Mouse (Mus musculus) forebrain, embryonic 16.5 days (tissue): ENCODE measurements around the gene Olfm2. TPM values are rescaled to one million over a fixed set of nuclear protein-coding genes. Genes with fewer than 3 reads are reported as not detected.
"Not testable (repeated sequence)": the region's sequence is repeated elsewhere in the genome, so short reads cannot be mapped to it uniquely, and the experiment has no call there.

Experiments used
- ATAC-seq: fragments of 200-750 bp; cut with Nextera tagmentation; 2 replicates; pipeline ENCODE4 v1.8.0; 2017; ENCODE audit warnings: mild to moderate bottlenecking, moderate library complexity
- H3K27ac ChIP-seq: fragments of 300-500 bp; sonication (generic); 2 replicates; pipeline ENCODE4 v1.5.1; 2014; ENCODE audit warnings: low read length, control low read depth
- H3K27me3 ChIP-seq: fragments of 300-500 bp; sonication (generic); replicated peaks from 2 replicates; pipeline ENCODE4 v1.6.1; 2014; ENCODE audit warnings: low read length; ENCODE audit not compliant: control insufficient read depth, insufficient read depth
- H3K36me3 ChIP-seq: fragments of 300-500 bp; sonication (generic); 2 replicates; pipeline ENCODE4 v1.6.1; 2014; ENCODE audit not compliant: control insufficient read depth, insufficient read depth
- H3K4me1 ChIP-seq: fragments of 300-500 bp; sonication (generic); replicated peaks from 2 replicates; pipeline ENCODE4 v1.6.1; 2014; ENCODE audit warnings: low read length; ENCODE audit not compliant: control insufficient read depth, insufficient read depth
- H3K4me2 ChIP-seq: fragments of 300-500 bp; sonication (generic); 2 replicates; pipeline ENCODE4 v1.6.1; 2014; ENCODE audit warnings: mild to moderate bottlenecking, low read length, control low read depth
- H3K4me3 ChIP-seq: fragments of 300-500 bp; sonication (generic); replicated peaks from 2 replicates; pipeline ENCODE4 v1.5.1; 2014; ENCODE audit warnings: mild to moderate bottlenecking, low read length, control low read depth
- H3K9ac ChIP-seq: fragments of 300-500 bp; sonication (generic); replicated peaks from 2 replicates; pipeline ENCODE4 v1.6.1; 2014; ENCODE audit warnings: low read depth, low read length, control low read depth
- H3K9me3 ChIP-seq: fragments of 300-500 bp; sonication (generic); 2 replicates; pipeline ENCODE4 v1.6.1; 2016; ENCODE audit warnings: low read length; ENCODE audit not compliant: control insufficient read depth
- WGBS: fragments of 180-500 bp; shearing (Covaris S2); extraction: QIAGEN DNeasy Blood & Tissue Kit; methylation state at CpG from one replicate; pipeline ENCODE4 v1.1.7; 2014; 5-methylcytosine and 5-hydroxymethylcytosine counted together
- polyA plus RNA-seq: library from polyadenylated mRNA; unstranded; fragments of >200 nt; fragmentation: Nextera tagmentation; extraction: Ambion mirVana; gene quantifications from 2 replicates; pipeline ENCODE4 v1.2.1, GENCODE M21; 2015

The Olfm2 gene
- polyA plus RNA-seq, 1 experiment from 2014 or later: 173 TPM

DNA sequence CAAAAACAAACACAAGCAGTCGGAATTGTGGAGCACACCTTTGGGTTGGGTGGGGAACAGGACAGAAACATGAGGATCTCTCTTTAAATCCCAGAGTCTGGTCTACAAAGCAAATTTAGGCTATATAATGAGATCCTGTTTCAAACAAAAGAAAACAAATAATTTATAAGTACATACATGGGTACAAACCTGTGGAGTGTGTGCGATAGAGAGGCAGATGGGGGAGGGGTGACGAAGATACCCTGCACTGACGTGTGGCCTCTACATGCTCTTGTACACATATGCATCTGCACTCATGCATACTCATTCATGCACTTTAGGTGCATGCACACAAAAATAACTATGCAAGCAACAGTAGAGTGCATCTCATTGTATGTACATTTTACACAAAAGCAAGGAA, 106.7 kb downstream of the Olfm2 start:
- Histone ChIP-seq H3K9me3 (no peaks in the 10 kb centered on the region), H3K27ac (no peak overlapping the region), H3K4me2 (no peak overlapping the region), H3K9ac (no peak overlapping the region), H3K36me3 (peaks cover 9% of the 10 kb centered on the region; the same call in 1 of the 2 replicates), H3K27me3 (no peaks in the 10 kb centered on the region), H3K4me3 (no peak overlapping the region), H3K4me1 (peaks cover 25% of the 10 kb centered on the region)
- 97% methylated on average over 4 of the region's 4 CpGs for WGBS
- no peak for ATAC-seq

DNA sequence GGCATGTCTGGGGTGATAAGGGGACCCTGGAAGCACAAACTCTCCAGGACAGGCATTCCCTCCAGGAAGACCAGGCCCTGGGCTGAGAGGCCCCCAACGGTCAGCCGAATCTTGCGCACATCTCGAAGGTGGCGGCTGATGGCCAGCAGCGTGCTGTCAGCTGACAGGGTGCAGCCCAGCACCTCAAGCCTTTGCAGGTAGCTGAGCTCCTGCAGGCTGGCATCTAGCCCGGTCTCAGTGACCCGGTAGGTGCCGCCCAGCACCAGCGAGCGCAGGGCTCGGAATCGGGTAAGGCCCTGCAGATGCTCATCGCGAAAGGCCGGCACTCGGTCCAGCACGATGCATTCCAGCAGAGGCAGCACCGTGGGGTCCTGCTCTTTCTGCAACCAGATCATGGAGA, 107.6 kb downstream of the Olfm2 start:
- WGBS: 95% methylated on average over 19 of the region's 19 CpGs
- Histone ChIP-seq H3K9me3 (no peaks in the 10 kb centered on the region), H3K9ac (no peak overlapping the region), H3K27me3 (no peaks in the 10 kb centered on the region), H3K4me3 (no peak overlapping the region), H3K4me1 (peaks cover 21% of the 10 kb centered on the region), H3K27ac (no peak overlapping the region), H3K4me2 (no peak overlapping the region), H3K36me3 (peaks cover 9% of the 10 kb centered on the region; the same call in 1 of the 2 replicates)
- no peak for ATAC-seq

GRCm38 (mm10) chr9:20636790-20637189, 109.4 kb downstream of the Olfm2 start:
- Histone ChIP-seq H3K9ac (no peak overlapping the region), H3K27ac (no peak overlapping the region), H3K4me1 (peaks cover 17% of the 10 kb centered on the region), H3K36me3 (peaks cover 9% of the 10 kb centered on the region; the same call in 1 of the 2 replicates), H3K4me3 (no peak overlapping the region), H3K4me2 (no peak overlapping the region), H3K9me3 (no peaks in the 10 kb centered on the region), H3K27me3 (no peaks in the 10 kb centered on the region)
- WGBS: 87% methylated on average over 2 of the region's 2 CpGs
- ATAC-seq: no peak

- H3K4me2 ChIP-seq: no peak overlapping the region
- peaks cover 9% of the 10 kb centered on the region; the same call in 1 of the 2 replicates for H3K36me3 ChIP-seq
- H3K9me3 ChIP-seq: no peaks in the 10 kb centered on the region
- no peak overlapping the region for H3K9ac ChIP-seq
- peaks cover 11% of the 10 kb centered on the region for H3K4me1 ChIP-seq
- WGBS: 74% methylated on average over 3 of the region's 3 CpGs
- no peak overlapping the region for H3K27ac ChIP-seq
- H3K4me3 ChIP-seq: no peak overlapping the region
- H3K27me3 ChIP-seq: no peaks in the 10 kb centered on the region
- no peak; the same call in 1 of the 2 replicates for ATAC-seq
These were observed 109.9 kb downstream of the Olfm2 start for GRCm38 (mm10) chr9:20636256-20636655.

DNA sequence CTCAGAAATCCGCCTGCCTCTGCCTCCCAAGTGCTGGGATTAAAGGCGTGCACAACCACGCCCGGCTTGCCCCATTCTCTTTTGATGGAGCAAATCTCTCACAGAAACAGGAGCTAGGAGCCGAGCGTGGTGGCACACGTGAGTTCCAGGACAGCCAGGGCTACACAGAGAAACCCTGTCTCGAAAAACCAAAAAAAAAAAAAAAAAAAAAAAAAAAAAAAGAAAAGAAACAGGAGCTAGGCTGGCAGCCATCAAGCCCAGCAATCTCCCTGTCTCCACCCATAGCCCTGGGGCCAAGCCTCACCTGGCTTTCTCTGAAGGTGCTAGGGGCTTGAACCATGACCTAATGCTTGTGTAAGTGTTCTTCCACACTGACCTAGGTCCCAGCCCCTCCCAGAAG, 110.5 kb downstream of the Olfm2 start:
- H3K4me2 ChIP-seq, H3K27ac ChIP-seq, ATAC-seq, H3K27me3 ChIP-seq, H3K36me3 ChIP-seq, H3K4me1 ChIP-seq, H3K4me3 ChIP-seq, H3K9ac ChIP-seq, H3K9me3 ChIP-seq: not testable (repeated sequence)
- WGBS: 92% methylated on average over 8 of the region's 8 CpGs

- H3K4me2 ChIP-seq: no peak overlapping the region
- WGBS: 98% methylated on average over 2 of the region's 2 CpGs
- ATAC-seq: no peak
These were observed 114.8 kb downstream of the Olfm2 start for GRCm38 (mm10) chr9:20631332-20631731.

More at GRCm38 (mm10) chr9:20631332-20631731, 114.8 kb downstream of the Olfm2 start:
- H3K9ac ChIP-seq: no peak overlapping the region
- H3K27ac ChIP-seq: no peak overlapping the region
- H3K36me3 ChIP-seq: no peaks in the 10 kb centered on the region
- no peaks in the 10 kb centered on the region for H3K27me3 ChIP-seq
- H3K9me3 ChIP-seq: no peaks in the 10 kb centered on the region
- no peak overlapping the region for H3K4me3 ChIP-seq
- H3K4me1 ChIP-seq: no peaks in the 10 kb centered on the region

Other genes with a start within 250 kb of the Olfm2 start
- gene Zfp266, start 224.9 kb downstream of the Olfm2 start, polyA plus RNA-seq: 173 and 186 TPM in 2 replicates
- 48.6 and 53.7 TPM in 2 replicates for gene Zfp846, start 165.1 kb downstream of the Olfm2 start, polyA plus RNA-seq
- 467 and 469 TPM in 2 replicates for gene Ubl5, start 103.5 kb downstream of the Olfm2 start, polyA plus RNA-seq
- 15.0 and 16.2 TPM in 2 replicates for gene Fbxl12, start 101.6 kb downstream of the Olfm2 start, polyA plus RNA-seq
- gene Pin1, start 94.3 kb downstream of the Olfm2 start, polyA plus RNA-seq: 58.9 and 63.2 TPM in 2 replicates
- 0.26 and 0.33 TPM in 2 replicates for gene Col5a3, start 68.7 kb upstream of the Olfm2 start, polyA plus RNA-seq
- not detected in 2 replicates for gene Rdh8, start 72.2 kb upstream of the Olfm2 start, polyA plus RNA-seq
- 4.6 and 8.8 TPM in 2 replicates for gene A230050P20Rik, start 122.3 kb upstream of the Olfm2 start, polyA plus RNA-seq
- gene Angptl6, start 133.4 kb upstream of the Olfm2 start, polyA plus RNA-seq: 16.6 and 20.2 TPM in 2 replicates
- 59.6 and 60.4 TPM in 2 replicates for gene Ppan, start 141.8 kb upstream of the Olfm2 start, polyA plus RNA-seq
- 260 and 268 TPM in 2 replicates for gene Eif3g, start 152.3 kb upstream of the Olfm2 start, polyA plus RNA-seq
- 85.3 and 88.9 TPM in 2 replicates for gene Dnmt1, start 213.5 kb upstream of the Olfm2 start, polyA plus RNA-seq
- 7.5 and 7.7 TPM in 2 replicates for gene S1pr2, start 230.4 kb upstream of the Olfm2 start, polyA plus RNA-seq